Mouse (Mus musculus) MEL (cell line): Measurements from ENCODE around the gene Parp11. TPM values are rescaled to one million over a fixed set of nuclear protein-coding genes. Genes with fewer than 3 reads are reported as not detected.

ENCODE experiments used
- DNase-seq: peaks from one replicate; pipeline ENCODE4 v3.0.0; 2011; ENCODE audit warnings: low read depth, low spot score
- H3K27ac ChIP-seq: 2 replicates; pipeline ENCODE4 v1.5.1; 2012; ENCODE audit warnings: low read depth, mild to moderate bottlenecking, control low read depth, low read length, moderate library complexity; ENCODE audit not compliant: control insufficient read depth
- H3K27me3 ChIP-seq, 2 experiments: fragments of 150-350 bp in 1 of 2; sonication (generic) in 1 of 2; 2 replicates each; pipeline ENCODE4 v1.6.1; 2012; ENCODE audit warnings: low read length in 2 of 2, mild to moderate bottlenecking in 2 of 2, improper control_type of control experiment in 1 of 2, moderate library complexity in 1 of 2; ENCODE audit not compliant: insufficient read depth in 2 of 2, control insufficient read depth in 1 of 2
- H3K36me3 ChIP-seq, 2 experiments: 2 replicates each; pipeline ENCODE4 v1.6.1; 2012 to 2014; ENCODE audit warnings: low read length in 2 of 2, improper control_type of control experiment in 1 of 2, inconsistent platforms in 1 of 2, mild to moderate bottlenecking in 1 of 2; ENCODE audit not compliant: insufficient read depth in 2 of 2, control insufficient read depth in 1 of 2
- H3K4me1 ChIP-seq, 2 experiments: fragments of 150-350 bp in 1 of 2; sonication (generic) in 1 of 2; 2 replicates each; pipeline ENCODE4 v1.6.1; 2012; ENCODE audit warnings: low read length in 2 of 2, improper control_type of control experiment in 1 of 2, mild to moderate bottlenecking in 1 of 2; ENCODE audit not compliant: insufficient read depth in 2 of 2, control insufficient read depth in 1 of 2
- H3K4me3 ChIP-seq, 2 experiments: fragments of 150-350 bp in 1 of 2; sonication (generic) in 1 of 2; 2 replicates each; pipeline ENCODE4 v1.5.1; 2012; ENCODE audit warnings: low read depth in 2 of 2, low read length in 2 of 2, mild to moderate bottlenecking in 2 of 2, moderate library complexity in 2 of 2, control low read depth in 1 of 2, improper control_type of control experiment in 1 of 2; ENCODE audit not compliant: control insufficient read depth in 1 of 2, insufficient read depth in 1 of 2
- H3K79me2 ChIP-seq: 2 replicates; pipeline ENCODE4 v1.6.1; 2012; ENCODE audit warnings: mild to moderate bottlenecking, low read length, moderate library complexity; ENCODE audit not compliant: control insufficient read depth, poor library complexity, insufficient read depth
- H3K9ac ChIP-seq: 2 replicates; pipeline ENCODE4 v1.6.1; 2012; ENCODE audit warnings: low read depth, mild to moderate bottlenecking, control low read depth, low read length, moderate library complexity; ENCODE audit not compliant: control insufficient read depth, poor library complexity, severe bottlenecking
- H3K9me3 ChIP-seq: fragments of 150-350 bp; sonication (generic); replicated peaks from 2 replicates; pipeline ENCODE4 v1.6.1; 2012; ENCODE audit warnings: mild to moderate bottlenecking, low read length, improper control_type of control experiment, moderate library complexity; ENCODE audit not compliant: insufficient read depth
- BHLHE40 ChIP-seq: IDR thresholded peaks from 2 replicates; pipeline ENCODE4 v1.6.1; 2012; ENCODE audit warnings: low read depth, mild to moderate bottlenecking, inconsistent platforms, low read length, improper control_type of control experiment, borderline replicate concordance
- CHD1 ChIP-seq: IDR thresholded peaks from 2 replicates; pipeline ENCODE4 v1.6.1; 2012; ENCODE audit warnings: low read depth, mild to moderate bottlenecking, inconsistent platforms, low read length, improper control_type of control experiment
- ELF1 ChIP-seq: IDR thresholded peaks from 2 replicates; pipeline ENCODE4 v1.6.1; 2014; ENCODE audit warnings: low read depth, mild to moderate bottlenecking, inconsistent platforms, low read length, improper control_type of control experiment, moderate library complexity
- EP300 ChIP-seq, 2 experiments: IDR thresholded peaks; 2 replicates each; pipeline ENCODE4 v1.6.1; 2011; ENCODE audit warnings: improper control_type of control experiment in 2 of 2, low read length in 2 of 2, low read depth in 1 of 2, mild to moderate bottlenecking in 1 of 2
- GATA1 ChIP-seq: IDR thresholded peaks from 2 replicates; pipeline ENCODE4 v1.6.1; 2011; ENCODE audit warnings: low read depth, low read length, improper control_type of control experiment
- HCFC1 ChIP-seq: IDR thresholded peaks from 2 replicates; pipeline ENCODE4 v1.6.1; 2012; ENCODE audit warnings: low read depth, mild to moderate bottlenecking, inconsistent platforms, low read length, improper control_type of control experiment, moderate library complexity
- JUND ChIP-seq: IDR thresholded peaks from 2 replicates; pipeline ENCODE4 v1.6.1; 2011; ENCODE audit warnings: low read depth, mild to moderate bottlenecking, improper control_type of control experiment, low read length
- KAT2A ChIP-seq: conservative IDR thresholded peaks from 2 replicates; pipeline ENCODE4 v1.6.1; 2012; ENCODE audit warnings: low read depth, low read length, improper control_type of control experiment, inconsistent platforms
- MAFK ChIP-seq: IDR thresholded peaks from 2 replicates; pipeline ENCODE4 v1.6.1; 2011; ENCODE audit warnings: low read depth, mild to moderate bottlenecking, low read length, improper control_type of control experiment, borderline replicate concordance
- MEF2A ChIP-seq: IDR thresholded peaks from 2 replicates; pipeline ENCODE4 v1.6.1; 2014; ENCODE audit warnings: low read depth, mild to moderate bottlenecking, inconsistent platforms, low read length, improper control_type of control experiment; ENCODE audit not compliant: poor library complexity, insufficient replicate concordance, severe bottlenecking; ENCODE audit errors: extremely low read depth
- MXI1 ChIP-seq: IDR thresholded peaks from 2 replicates; pipeline ENCODE4 v1.6.1; 2011; ENCODE audit warnings: mild to moderate bottlenecking, low read depth, low read length, improper control_type of control experiment
- MYC ChIP-seq: IDR thresholded peaks from 2 replicates; pipeline ENCODE4 v1.6.1; 2011; ENCODE audit warnings: low read depth, mild to moderate bottlenecking, low read length, improper control_type of control experiment, moderate library complexity
- NRF1 ChIP-seq: IDR thresholded peaks from 2 replicates; pipeline ENCODE4 v1.6.1; 2014; ENCODE audit warnings: low read depth, mild to moderate bottlenecking, inconsistent platforms, low read length, improper control_type of control experiment, moderate library complexity; ENCODE audit not compliant: poor library complexity, insufficient read depth, severe bottlenecking
- SIN3A ChIP-seq: IDR thresholded peaks from 2 replicates; pipeline ENCODE4 v1.6.1; 2012; ENCODE audit warnings: low read length, improper control_type of control experiment, inconsistent platforms
- TBP ChIP-seq: IDR thresholded peaks from 2 replicates; pipeline ENCODE4 v1.8.0; 2011; ENCODE audit warnings: low read depth, low read length, improper control_type of control experiment
- TCF12 ChIP-seq: IDR thresholded peaks from 2 replicates; pipeline ENCODE4 v1.6.1; 2014; ENCODE audit warnings: low read depth, mild to moderate bottlenecking, inconsistent platforms, low read length, improper control_type of control experiment, moderate library complexity
- USF1 ChIP-seq: IDR thresholded peaks from 2 replicates; pipeline ENCODE4 v1.6.1; 2014; ENCODE audit warnings: low read depth, mild to moderate bottlenecking, inconsistent platforms, low read length, improper control_type of control experiment, moderate library complexity
- USF2 ChIP-seq, 2 experiments: IDR thresholded peaks; 2 replicates each; pipeline ENCODE4 v1.6.1; 2011 to 2012; ENCODE audit warnings: improper control_type of control experiment in 2 of 2, low read length in 2 of 2, borderline replicate concordance in 1 of 2, inconsistent platforms in 1 of 2, low read depth in 1 of 2, mild to moderate bottlenecking in 1 of 2; ENCODE audit not compliant: insufficient read depth in 1 of 2
- ZC3H11A ChIP-seq: IDR thresholded peaks from 2 replicates; pipeline ENCODE4 v1.6.1; 2012; ENCODE audit warnings: low read depth, mild to moderate bottlenecking, inconsistent platforms, low read length, improper control_type of control experiment
- ZMIZ1 ChIP-seq: IDR thresholded peaks from 2 replicates; pipeline ENCODE4 v1.6.1; 2012; ENCODE audit warnings: low read depth, mild to moderate bottlenecking, inconsistent platforms, low read length, improper control_type of control experiment, moderate library complexity
- polyA plus RNA-seq, 2 experiments: library from polyadenylated mRNA; stranded (reverse) in 1 of 2; unstranded in 1 of 2; fragments of >175 nt in 1 of 2; fragments of >200 nt in 1 of 2; gene quantifications; 2 replicates each; pipeline versions ENCODE4 v1.2.1 to v1.2.4; 2012; ENCODE audit warnings: low replicate concordance in 2 of 2, low read depth in 1 of 2; ENCODE audit not compliant: insufficient read length in 2 of 2, insufficient read depth in 1 of 2, missing spikeins in 1 of 2
- total RNA-seq: library from RNA; depleted of rRNA; stranded (reverse); fragments of 300-350 nt; gene quantifications from 2 replicates; pipeline ENCODE4 v1.2.3, GENCODE M21; 2012

Parp11 gene
- total and polyA plus RNA-seq, 3 experiments, result 5.9 to 8.2 TPM; not detected in 1

- 0 out of 4 replicates have a peak, but pooled peaks of 1 of the 2 experiments have one; percentile 36 for TF ChIP-seq USF2 (IDR thresholded peaks at IDR 0.05; ENCODE audit: borderline replicate concordance in 1 of 2, insufficient read depth in 1 of 2, low read depth in 1 of 2, low read length in 2 of 2)
- TF ChIP-seq ELF1, result peak; percentile 80
- no peak for TF ChIP-seq BHLHE40
- no peak for TF ChIP-seq ZC3H11A
- no peak for TF ChIP-seq ZMIZ1
- TF ChIP-seq HCFC1, result peak; percentile 78
- TF ChIP-seq EP300 (IDR thresholded peaks at IDR 0.05; ENCODE audit: low read depth in 1 of 2, low read length in 2 of 2), result 0 out of 4 replicates have a peak, but pooled peaks of 1 of the 2 experiments have one; percentile 8
- peak; percentile 87 for TF ChIP-seq USF1
- 0 out of 2 replicates have a peak, but pooled peaks have one; percentile 17 for TF ChIP-seq TCF12
- peak; percentile 58; the same call in 1 of the 2 replicates for TF ChIP-seq MYC
- TF ChIP-seq CHD1, result no peak
- TF ChIP-seq NRF1, result no peak
- no peak for TF ChIP-seq JUND
- 0 out of 2 replicates have a peak, but pooled peaks have one; percentile 21 for TF ChIP-seq MAFK
- TF ChIP-seq TBP, result peak; percentile 61
- TF ChIP-seq KAT2A, result no peak; the same call in 1 of the 2 replicates
- peak; percentile 60 for TF ChIP-seq MXI1
- peak; percentile 58 for TF ChIP-seq SIN3A
- no peak for TF ChIP-seq MEF2A
Observed at GRCm38 (mm10) chr6:127453407-127454343, 7.0 kb downstream of the Parp11 start (continued).

- Histone ChIP-seq H3K4me1 (peaks cover 5 to 7% of the 10 kb centered on the region in 2 experiments), H3K4me3 (peak overlapping the region; percentile 78 to 97), H3K36me3 (peaks cover 0 to 13% of the 10 kb centered on the region in 2 experiments; a peak in 2 of 4 replicates), H3K9ac (peak overlapping the region; percentile 92), H3K27me3 (no peaks in the 10 kb centered on the region), H3K9me3 (no peaks in the 10 kb centered on the region), H3K79me2 (peaks cover 3% of the 10 kb centered on the region; the same call in 1 of the 2 replicates), H3K27ac (no peak overlapping the region)
- DNase-seq, result no peak
- TF ChIP-seq GATA1 (peak; percentile 36; the same call in 1 of the 2 replicates), JUND (no peak)
- TF ChIP-seq, all 39 proteins: peak for 1
Observed at GRCm38 (mm10) chr6:127454344-127454707, 7.7 kb downstream of the Parp11 start.
